Mouse (Mus musculus): ENCODE data around the gene Zc2hc1b. TPM values are rescaled to one million over a fixed set of nuclear protein-coding genes. Genes with fewer than 3 reads are reported as not detected.

Zc2hc1b gene
- polyA plus RNA-seq, 1 experiment from 2014 or later = not detected

GRCm38 (mm10) chr10:13171461-13171860, 6.4 kb downstream of the Zc2hc1b start:
- WGBS = 52% methylated on average over 2 of the region's 2 CpGs
- Histone ChIP-seq H3K27me3 (no peaks in the 10 kb centered on the region), H3K9me3 (replicated peaks) (no peaks in the 10 kb centered on the region), H3K4me1 (replicated peaks) (peaks cover 28% of the 10 kb centered on the region), H3K27ac (peak overlapping the region; percentile 65), H3K4me3 (no peak overlapping the region), H3K9ac (no peak overlapping the region), H3K4me2 (no peak overlapping the region), H3K36me3 (peaks cover 1% of the 10 kb centered on the region; the same call in 1 of the 2 replicates)
- no peak for ATAC-seq (replicated peaks; ENCODE audit: insufficient number of reproducible peaks, insufficient read depth, low FRiP score, low read depth)

DNA sequence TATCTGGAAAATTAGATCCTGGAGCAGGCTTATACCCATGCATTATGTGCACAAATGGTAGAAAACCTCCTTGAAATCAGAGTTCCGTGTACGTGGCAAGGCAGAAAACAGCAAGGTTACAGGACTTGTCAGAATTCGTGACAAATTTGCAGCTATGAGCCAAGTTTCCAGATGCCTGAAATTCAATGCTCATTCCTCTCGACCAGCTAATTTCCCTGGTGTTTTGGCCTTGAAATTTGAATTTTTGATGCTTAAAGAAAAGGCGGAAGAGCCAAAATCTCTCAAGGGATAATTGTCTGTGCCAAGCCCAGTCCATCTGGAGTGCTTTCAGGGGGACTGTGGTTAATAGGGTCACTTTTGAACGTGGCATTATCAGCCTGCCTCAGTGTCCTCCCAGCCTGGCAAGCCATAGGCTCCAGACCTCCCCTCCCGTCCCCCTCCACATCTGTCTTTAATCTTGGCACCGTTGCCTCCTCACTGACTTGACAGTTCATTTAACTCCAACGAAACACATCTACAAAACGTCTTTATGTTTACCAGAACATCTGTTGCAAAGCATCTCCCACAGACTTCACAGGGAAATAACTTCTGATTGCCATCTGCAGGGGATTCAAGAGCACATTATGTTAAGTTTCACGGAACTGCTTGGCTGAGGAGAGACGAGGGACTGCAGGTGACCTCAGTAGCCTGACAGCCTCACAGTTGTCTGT, 6.9 kb downstream of the Zc2hc1b start:
- Histone ChIP-seq H3K9me3 (replicated peaks) (no peaks in the 10 kb centered on the region), H3K4me1 (replicated peaks) (peaks cover 28% of the 10 kb centered on the region), H3K4me2 (no peak overlapping the region), H3K4me3 (no peak overlapping the region), H3K27ac (peak overlapping the region; percentile 65), H3K36me3 (no peaks in the 10 kb centered on the region), H3K9ac (no peak overlapping the region), H3K27me3 (no peaks in the 10 kb centered on the region)
- WGBS = 30% methylated on average over 12 of the region's 12 CpGs
- ATAC-seq (replicated peaks; ENCODE audit: insufficient number of reproducible peaks, insufficient read depth, low FRiP score, low read depth) = no peak; the same call in 1 of the 2 replicates

DNA sequence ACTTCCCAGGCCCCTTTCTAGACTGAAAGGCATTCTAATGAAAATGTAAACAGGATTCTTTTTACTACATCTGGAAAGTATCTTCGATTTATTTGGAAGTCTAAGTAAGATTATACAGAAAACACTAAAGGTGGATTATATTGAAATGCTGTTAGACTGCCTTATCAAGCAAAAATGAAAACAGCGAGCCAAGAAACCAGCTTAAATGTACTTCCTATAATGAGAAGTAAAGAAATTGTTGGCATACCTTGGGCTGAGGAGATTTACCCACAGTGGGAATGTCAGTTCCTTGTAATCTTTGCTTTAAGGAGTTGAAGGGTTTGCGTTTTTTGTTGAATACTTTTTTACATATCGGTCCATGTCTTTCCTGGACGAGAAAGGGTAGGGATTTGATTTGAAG, 9.4 kb downstream of the Zc2hc1b start:
- Histone ChIP-seq H3K27me3 (no peaks in the 10 kb centered on the region), H3K36me3 (no peaks in the 10 kb centered on the region), H3K9ac (no peak overlapping the region), H3K4me1 (replicated peaks) (peaks cover 28% of the 10 kb centered on the region), H3K4me3 (no peak overlapping the region), H3K9me3 (replicated peaks) (no peaks in the 10 kb centered on the region), H3K27ac (peak overlapping the region; percentile 52), H3K4me2 (no peak overlapping the region)
- ATAC-seq (replicated peaks; ENCODE audit: insufficient number of reproducible peaks, insufficient read depth, low FRiP score, low read depth) = 0 out of 2 replicates have a peak, but pooled peaks have one; percentile 24
- WGBS = 50% methylated on average over 5 of the region's 5 CpGs

DNA sequence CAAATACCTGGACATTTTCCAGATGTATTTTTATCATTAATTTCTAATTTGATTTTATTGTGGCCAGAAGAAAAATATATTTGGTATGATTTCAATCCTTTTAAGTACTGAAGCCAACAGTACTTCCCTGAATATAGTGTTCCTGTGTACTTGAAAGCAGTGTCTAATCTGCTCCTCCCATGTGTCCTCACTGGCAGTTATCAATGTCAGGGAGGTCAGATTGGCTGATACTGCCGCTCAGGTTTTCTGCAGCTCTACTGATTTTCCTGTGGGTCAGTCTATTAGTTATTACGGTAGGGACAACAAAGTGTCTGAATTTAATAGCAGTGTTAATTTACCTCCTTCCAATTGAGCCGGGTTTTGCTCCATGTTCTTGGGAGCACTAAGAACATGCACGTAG, 15.8 kb downstream of the Zc2hc1b start:
- Histone ChIP-seq H3K4me3 (no peak overlapping the region), H3K9ac (no peak overlapping the region), H3K4me2 (no peak overlapping the region), H3K27me3 (no peaks in the 10 kb centered on the region), H3K27ac (0 out of 2 replicates have a peak overlapping the region, but pooled peaks have one; percentile 20), H3K4me1 (replicated peaks) (peaks cover 8% of the 10 kb centered on the region), H3K9me3 (replicated peaks) (no peaks in the 10 kb centered on the region), H3K36me3 (no peaks in the 10 kb centered on the region)
- no peak for ATAC-seq (replicated peaks; ENCODE audit: insufficient number of reproducible peaks, insufficient read depth, low FRiP score, low read depth)
- 30% methylated on average over 4 of the region's 4 CpGs for WGBS

DNA sequence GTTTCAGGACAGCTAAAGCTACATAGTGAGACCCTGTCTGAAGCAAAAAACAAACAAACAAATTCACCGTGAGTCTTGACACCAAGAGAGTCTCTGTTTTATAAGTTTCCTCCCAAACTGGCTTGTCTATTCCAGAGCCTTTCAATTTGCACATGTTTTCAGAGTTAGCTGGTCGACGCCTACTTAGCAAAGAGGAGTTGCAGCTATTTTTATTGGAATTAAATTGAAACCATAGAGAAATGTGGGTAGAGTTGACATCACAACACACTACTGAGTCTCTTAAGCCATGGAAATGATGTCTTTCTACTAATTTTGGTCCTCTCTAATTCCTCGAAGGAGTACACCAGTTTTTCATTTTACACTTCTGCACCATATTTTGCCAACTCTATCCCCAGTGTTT, 16.9 kb downstream of the Zc2hc1b start:
- WGBS = 91% methylated on average over 4 of the region's 4 CpGs
- H3K4me1 ChIP-seq (replicated peaks) = peaks cover 8% of the 10 kb centered on the region
- H3K4me2 ChIP-seq = no peak overlapping the region
- ATAC-seq (replicated peaks; ENCODE audit: insufficient number of reproducible peaks, insufficient read depth, low FRiP score, low read depth) = no peak
- H3K36me3 ChIP-seq = no peaks in the 10 kb centered on the region
- no peak overlapping the region for H3K27ac ChIP-seq
- H3K9me3 ChIP-seq (replicated peaks) = no peaks in the 10 kb centered on the region
- no peaks in the 10 kb centered on the region for H3K27me3 ChIP-seq
- no peak overlapping the region for H3K9ac ChIP-seq
- H3K4me3 ChIP-seq = no peak overlapping the region

DNA sequence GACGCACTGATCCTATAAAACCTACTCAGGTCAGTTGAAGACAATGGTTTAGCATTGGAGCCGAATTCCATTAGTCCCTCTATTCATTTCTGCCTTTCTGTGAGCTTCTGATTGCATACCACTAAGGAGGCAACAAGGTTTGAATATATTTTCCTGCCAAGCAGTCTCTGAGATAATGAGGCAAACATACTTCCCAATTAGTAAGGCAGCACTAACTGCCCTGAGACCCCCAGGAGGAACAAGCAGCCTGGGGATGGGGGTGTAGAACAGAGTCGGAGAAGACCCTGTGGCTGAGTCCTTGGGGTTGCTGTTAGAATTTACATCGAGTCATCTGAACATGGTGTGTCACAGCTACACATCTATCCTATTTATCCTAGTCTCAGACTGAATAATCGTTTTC, 22.4 kb downstream of the Zc2hc1b start:
- Histone ChIP-seq H3K4me3 (no peak overlapping the region), H3K4me1 (replicated peaks) (no peaks in the 10 kb centered on the region), H3K27ac (no peak overlapping the region), H3K36me3 (no peaks in the 10 kb centered on the region), H3K4me2 (no peak overlapping the region), H3K27me3 (no peaks in the 10 kb centered on the region), H3K9ac (no peak overlapping the region), H3K9me3 (replicated peaks) (no peaks in the 10 kb centered on the region)
- WGBS = 83% methylated on average over 5 of the region's 5 CpGs
- no peak for ATAC-seq (replicated peaks; ENCODE audit: insufficient number of reproducible peaks, insufficient read depth, low FRiP score, low read depth)

GRCm38 (mm10) chr10:13152811-13153364, 24.9 kb downstream of the Zc2hc1b start:
- Histone ChIP-seq H3K4me3 (no peak overlapping the region), H3K4me2 (no peak overlapping the region), H3K4me1 (replicated peaks) (no peaks in the 10 kb centered on the region), H3K9ac (no peak overlapping the region), H3K9me3 (replicated peaks) (no peaks in the 10 kb centered on the region), H3K36me3 (no peaks in the 10 kb centered on the region), H3K27ac (no peak overlapping the region), H3K27me3 (no peaks in the 10 kb centered on the region)
- no peak for ATAC-seq (replicated peaks; ENCODE audit: insufficient number of reproducible peaks, insufficient read depth, low FRiP score, low read depth)
- 86% methylated on average over 4 of the region's 4 CpGs for WGBS

- no peak overlapping the region for H3K27ac ChIP-seq
- H3K4me3 ChIP-seq = no peak overlapping the region
- H3K36me3 ChIP-seq = no peaks in the 10 kb centered on the region
- H3K4me2 ChIP-seq = no peak overlapping the region
- 61% methylated on average over 5 of the region's 5 CpGs for WGBS
- H3K27me3 ChIP-seq = no peaks in the 10 kb centered on the region
- H3K4me1 ChIP-seq (replicated peaks) = no peaks in the 10 kb centered on the region
- no peaks in the 10 kb centered on the region for H3K9me3 ChIP-seq (replicated peaks)
- ATAC-seq (replicated peaks; ENCODE audit: insufficient number of reproducible peaks, insufficient read depth, low FRiP score, low read depth) = no peak
- H3K9ac ChIP-seq = no peak overlapping the region
These were observed 26.5 kb downstream of the Zc2hc1b start for GRCm38 (mm10) chr10:13151353-13151752.

GRCm38 (mm10) chr10:13150435-13150834, 27.4 kb downstream of the Zc2hc1b start:
- Histone ChIP-seq H3K4me2 (no peak overlapping the region), H3K27me3 (no peaks in the 10 kb centered on the region), H3K4me1 (replicated peaks) (no peaks in the 10 kb centered on the region), H3K4me3 (no peak overlapping the region), H3K9ac (no peak overlapping the region), H3K9me3 (replicated peaks) (no peaks in the 10 kb centered on the region), H3K36me3 (no peaks in the 10 kb centered on the region), H3K27ac (no peak overlapping the region)
- WGBS = 84% methylated on average over 3 of the region's 3 CpGs
- ATAC-seq (replicated peaks; ENCODE audit: insufficient number of reproducible peaks, insufficient read depth, low FRiP score, low read depth) = no peak

DNA sequence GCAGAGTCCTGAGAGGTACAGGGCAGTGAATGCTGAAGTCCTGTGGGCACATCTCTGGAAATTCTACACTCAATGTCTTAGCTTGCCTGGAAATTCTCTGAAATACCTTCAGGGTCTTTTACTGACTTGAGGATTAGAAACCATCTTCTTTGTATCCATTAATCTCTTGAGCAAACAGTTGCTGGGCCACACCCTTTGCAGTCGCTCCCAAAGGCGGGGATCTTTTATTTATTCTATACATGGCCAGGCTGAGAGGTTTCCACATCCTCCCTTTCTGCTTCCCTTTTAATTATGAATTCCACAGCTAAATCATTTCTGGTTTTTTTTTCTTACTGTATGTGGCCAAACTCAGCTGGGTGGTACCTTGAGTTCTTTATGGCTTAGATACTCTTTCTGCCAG, 37.4 kb downstream of the Zc2hc1b start:
- Histone ChIP-seq H3K27me3 (no peaks in the 10 kb centered on the region), H3K27ac (no peak overlapping the region), H3K4me1 (replicated peaks) (0 out of 2 replicates have a peak, but pooled peaks cover 5% of the 10 kb centered on the region), H3K9ac (no peak overlapping the region), H3K4me2 (no peak overlapping the region), H3K4me3 (no peak overlapping the region), H3K9me3 (replicated peaks) (no peaks in the 10 kb centered on the region), H3K36me3 (no peaks in the 10 kb centered on the region)
- 65% methylated on average over 2 of the region's 2 CpGs for WGBS
- no peak for ATAC-seq (replicated peaks; ENCODE audit: insufficient number of reproducible peaks, insufficient read depth, low FRiP score, low read depth)

DNA sequence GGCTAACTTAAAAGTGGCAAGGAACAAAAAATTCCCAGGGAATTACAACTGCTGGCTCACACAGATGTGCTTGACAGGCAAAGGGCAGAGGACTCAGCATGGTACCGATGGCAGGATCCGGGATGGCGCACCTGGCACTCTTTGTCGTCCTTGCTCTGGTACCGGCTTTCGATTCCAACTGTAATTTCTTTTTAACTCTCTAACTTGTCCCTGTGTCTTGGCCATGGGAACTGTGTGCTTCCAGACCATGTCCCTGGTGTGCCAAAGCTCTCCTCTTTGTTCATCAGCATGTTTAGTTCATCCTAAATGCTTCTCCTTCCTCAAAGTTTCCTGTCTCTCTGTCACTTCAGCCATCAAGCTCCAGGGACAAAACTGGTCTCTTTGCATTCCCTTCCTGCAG, 39.9 kb downstream of the Zc2hc1b start:
- H3K27ac ChIP-seq = no peak overlapping the region
- H3K9me3 ChIP-seq (replicated peaks) = no peaks in the 10 kb centered on the region
- 93% methylated on average over 6 of the region's 6 CpGs for WGBS
- no peak for ATAC-seq (replicated peaks; ENCODE audit: insufficient number of reproducible peaks, insufficient read depth, low FRiP score, low read depth)
- no peaks in the 10 kb centered on the region for H3K36me3 ChIP-seq
- H3K4me2 ChIP-seq = no peak overlapping the region
- H3K27me3 ChIP-seq = no peaks in the 10 kb centered on the region
- H3K4me1 ChIP-seq (replicated peaks) = 0 out of 2 replicates have a peak, but pooled peaks cover 5% of the 10 kb centered on the region
- no peak overlapping the region for H3K4me3 ChIP-seq
- no peak overlapping the region for H3K9ac ChIP-seq

- Histone ChIP-seq H3K27ac (no peak overlapping the region), H3K9me3 (replicated peaks) (no peaks in the 10 kb centered on the region), H3K9ac (no peak overlapping the region), H3K4me2 (no peak overlapping the region), H3K36me3 (no peaks in the 10 kb centered on the region), H3K4me3 (no peak overlapping the region), H3K27me3 (no peaks in the 10 kb centered on the region), H3K4me1 (replicated peaks) (0 out of 2 replicates have a peak, but pooled peaks cover 5% of the 10 kb centered on the region)
- ATAC-seq (replicated peaks; ENCODE audit: insufficient number of reproducible peaks, insufficient read depth, low FRiP score, low read depth) = no peak
- 87% methylated on average over 7 of the region's 7 CpGs for WGBS
These were observed 42.1 kb downstream of the Zc2hc1b start for GRCm38 (mm10) chr10:13135751-13136150.
